Mouse (Mus musculus) stomach, postnatal 0 days (tissue): ENCODE data around the gene Olfr1018. TPM values are rescaled to one million over a fixed set of nuclear protein-coding genes. Genes with fewer than 3 reads are reported as not detected.

Experiments used
- ATAC-seq: fragments of 200-750 bp; cut with Nextera tagmentation; 2 replicates; pipeline ENCODE4 v1.8.0; 2017; ENCODE audit not compliant: low FRiP score, low TSS enrichment
- DNase-seq: peaks from one replicate; pipeline ENCODE4 v3.0.0-alpha.2; 2016; ENCODE audit warnings: low spot score
- H3K27ac ChIP-seq: fragments of 300-500 bp; sonication (generic); replicated peaks from 2 replicates; pipeline ENCODE4 v1.5.1; 2014; ENCODE audit warnings: mild to moderate bottlenecking, control low read depth
- H3K27me3 ChIP-seq: fragments of 300-500 bp; sonication (generic); 2 replicates; pipeline ENCODE4 v1.6.1; 2014; ENCODE audit warnings: low read length; ENCODE audit not compliant: control insufficient read depth, insufficient read depth
- H3K36me3 ChIP-seq: fragments of 300-500 bp; sonication (generic); 2 replicates; pipeline ENCODE4 v1.6.1; 2014; ENCODE audit warnings: low read length, mixed read lengths; ENCODE audit not compliant: control insufficient read depth, insufficient read depth
- H3K4me1 ChIP-seq: fragments of 300-500 bp; sonication (generic); replicated peaks from 2 replicates; pipeline ENCODE4 v1.6.1; 2014; ENCODE audit warnings: antibody characterized with exemption; ENCODE audit not compliant: control insufficient read depth, insufficient read depth
- H3K4me2 ChIP-seq: fragments of 300-500 bp; sonication (generic); replicated peaks from 2 replicates; pipeline ENCODE4 v1.6.1; 2014; ENCODE audit warnings: low read depth, mild to moderate bottlenecking, control low read depth, moderate library complexity
- H3K4me3 ChIP-seq: fragments of 300-500 bp; sonication (generic); 2 replicates; pipeline ENCODE4 v1.5.1; 2014; ENCODE audit warnings: low read depth, low read length, control low read depth
- H3K9ac ChIP-seq: fragments of 300-500 bp; sonication (generic); 2 replicates; pipeline ENCODE4 v1.6.1; 2014; ENCODE audit warnings: mild to moderate bottlenecking, low read length, control low read depth, mixed read lengths
- H3K9me3 ChIP-seq: fragments of 300-500 bp; sonication (generic); 2 replicates; pipeline ENCODE4 v1.6.1; 2016; ENCODE audit warnings: low read length; ENCODE audit not compliant: control insufficient read depth
- CTCF ChIP-seq: IDR thresholded peaks from 2 replicates; pipeline ENCODE4 v1.5.1; 2016; ENCODE audit warnings: antibody characterized with exemption, low read depth, mild to moderate bottlenecking, moderate library complexity
- EP300 ChIP-seq: optimal IDR thresholded peaks from 2 replicates; pipeline ENCODE3; 2016; ENCODE audit warnings: antibody characterized with exemption
- WGBS: fragments of 180-500 bp; shearing (Covaris S2); extraction: QIAGEN DNeasy Blood & Tissue Kit; methylation state at CpG from one replicate; pipeline ENCODE4 v1.1.7; 2014; 5-methylcytosine and 5-hydroxymethylcytosine counted together
- polyA plus RNA-seq: library from polyadenylated mRNA; unstranded; fragments of >200 nt; fragmentation: Nextera tagmentation; extraction: Ambion mirVana; gene quantifications from 2 replicates; pipeline ENCODE4 v1.2.1, GENCODE M21; 2015

The Olfr1018 gene
- polyA plus RNA-seq, result not detected in 2 replicates

- no peak for DNase-seq
- Histone ChIP-seq H3K9ac (no peak within 1 kb of the TSS), H3K4me3 (no peak within 1 kb of the TSS), H3K4me1 (no peaks in the 10 kb centered on the region), H3K9me3 (no peaks in the 10 kb centered on the region), H3K36me3 (no peaks in the 10 kb centered on the region), H3K4me2 (no peak within 1 kb of the TSS), H3K27me3 (no peaks in the 10 kb centered on the region), H3K27ac (no peak within 1 kb of the TSS)
- no peak for TF ChIP-seq CTCF
- no peak for TF ChIP-seq EP300
- no peak for ATAC-seq
Observed at GRCm38 (mm10) chr2:85818179-85818578, at the start of gene Olfr1018. Gene Olfr1018 (plus strand): TSS chr2:85818479.

- no peak for DNase-seq
- no peaks in the 10 kb centered on the region for H3K4me1 ChIP-seq
- no peaks in the 10 kb centered on the region for H3K9me3 ChIP-seq
- H3K27me3 ChIP-seq, result no peaks in the 10 kb centered on the region
- no peak for ATAC-seq
- no peak for TF ChIP-seq CTCF
- no peak for TF ChIP-seq EP300
- no peak within 1 kb of the TSS for H3K4me2 ChIP-seq
- no peak within 1 kb of the TSS for H3K9ac ChIP-seq
- no peak within 1 kb of the TSS for H3K27ac ChIP-seq
- H3K36me3 ChIP-seq, result no peaks in the 10 kb centered on the region
- H3K4me3 ChIP-seq, result no peak within 1 kb of the TSS
Observed at GRCm38 (mm10) chr2:85772413-85772812, 45.9 kb upstream of the Olfr1018 start, which contains the start of gene Olfr1014. Gene Olfr1014 (plus strand): TSS chr2:85772713.

- TF ChIP-seq CTCF, result no peak
- TF ChIP-seq EP300, result no peak
- Histone ChIP-seq H3K36me3 (no peaks in the 10 kb centered on the region), H3K4me2 (no peak within 1 kb of the TSS), H3K9ac (no peak within 1 kb of the TSS), H3K27me3 (no peaks in the 10 kb centered on the region), H3K4me1 (no peaks in the 10 kb centered on the region), H3K4me3 (no peak within 1 kb of the TSS), H3K9me3 (no peaks in the 10 kb centered on the region), H3K27ac (no peak within 1 kb of the TSS)
- no peak for ATAC-seq
- no peak for DNase-seq
Observed at GRCm38 (mm10) chr2:85781717-85782116, 36.6 kb upstream of the Olfr1018 start, which contains the start of gene Olfr1015. Gene Olfr1015 (plus strand): TSS chr2:85782017.

- TF ChIP-seq EP300 (no peak), CTCF (no peak)
- H3K27me3 ChIP-seq, result no peaks in the 10 kb centered on the region
- no peak overlapping the region for H3K4me3 ChIP-seq
- DNase-seq, result no peak
- H3K36me3 ChIP-seq, result no peaks in the 10 kb centered on the region
- no peak for ATAC-seq
- no peaks in the 10 kb centered on the region for H3K9me3 ChIP-seq
- WGBS, result 44% methylated on average over 2 of the region's 2 CpGs
- H3K4me2 ChIP-seq, result no peak overlapping the region
- no peaks in the 10 kb centered on the region for H3K4me1 ChIP-seq
- no peak overlapping the region for H3K9ac ChIP-seq
- no peak overlapping the region for H3K27ac ChIP-seq
Observed at GRCm38 (mm10) chr2:85792331-85792730, 25.9 kb upstream of the Olfr1018 start.

GRCm38 (mm10) chr2:85802444-85802843, 15.8 kb upstream of the Olfr1018 start, which contains the start of gene Olfr1016:
Gene Olfr1016 (minus strand): TSS chr2:85802544.
- no peak for DNase-seq
- H3K9me3 ChIP-seq, result no peaks in the 10 kb centered on the region
- H3K4me3 ChIP-seq, result no peak within 1 kb of the TSS
- no peak for TF ChIP-seq CTCF
- H3K4me2 ChIP-seq, result no peak within 1 kb of the TSS
- no peak within 1 kb of the TSS for H3K27ac ChIP-seq
- WGBS, result 90% methylated on average over 2 of the region's 2 CpGs
- ATAC-seq, result no peak
- no peaks in the 10 kb centered on the region for H3K27me3 ChIP-seq
- H3K4me1 ChIP-seq, result no peaks in the 10 kb centered on the region
- no peaks in the 10 kb centered on the region for H3K36me3 ChIP-seq
- H3K9ac ChIP-seq, result no peak within 1 kb of the TSS

- no peak overlapping the region for H3K27ac ChIP-seq
- no peak overlapping the region for H3K4me3 ChIP-seq
- no peak overlapping the region for H3K9ac ChIP-seq
- no peaks in the 10 kb centered on the region for H3K36me3 ChIP-seq
- no peak overlapping the region for H3K4me2 ChIP-seq
- WGBS, result 75% methylated on average over 4 of the region's 4 CpGs
- H3K9me3 ChIP-seq, result no peaks in the 10 kb centered on the region
- H3K27me3 ChIP-seq, result no peaks in the 10 kb centered on the region
- DNase-seq (no peak), ATAC-seq (no peak)
- TF ChIP-seq CTCF, result no peak
- no peaks in the 10 kb centered on the region for H3K4me1 ChIP-seq
Observed at GRCm38 (mm10) chr2:85804501-85804900, 13.8 kb upstream of the Olfr1018 start.
